Mouse (Mus musculus): ENCODE measurements around the gene Gm15517.

DNA sequence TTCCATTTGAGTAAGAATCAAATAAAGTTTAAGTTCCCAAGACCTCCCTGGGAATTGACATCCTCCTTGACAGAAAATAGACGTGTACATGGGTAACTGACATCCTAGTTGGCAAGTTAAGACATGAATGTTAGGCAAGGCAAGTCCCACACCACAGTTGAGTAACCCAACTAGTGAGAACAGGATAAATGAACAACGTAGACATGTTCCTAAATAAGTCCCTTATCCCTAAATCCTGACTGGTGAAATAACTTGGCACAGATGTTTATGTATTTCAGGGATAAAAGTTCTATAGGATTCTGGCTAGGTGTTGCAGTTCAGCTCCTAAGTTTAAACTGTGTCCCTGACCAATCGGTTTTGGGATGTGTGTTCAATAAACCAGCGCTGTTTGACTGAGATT, 29.7 kb downstream of the Gm15517 start:
- TF ChIP-seq POLR2A (IDR thresholded peaks at IDR 0.05; ENCODE audit: insufficient read depth, low read length) (no peak), CTCF (IDR thresholded peaks at IDR 0.05; ENCODE audit: low read depth, low read length) (no peak)
